Mouse (Mus musculus): ENCODE data around the gene Cx3cr1.

- TF ChIP-seq CTCF (IDR thresholded peaks at IDR 0.05; ENCODE audit: borderline replicate concordance, extremely low read depth, insufficient read depth, insufficient read length): no peak
- TF ChIP-seq POLR2A (IDR thresholded peaks at IDR 0.05; ENCODE audit: borderline replicate concordance, extremely low read depth, insufficient read depth, insufficient read length, poor library complexity, severe bottlenecking): no peak
These were observed 170.2 kb downstream of the Cx3cr1 start for GRCm38 (mm10) chr9:119899446-119899845.

Measured in brain, embryonic 14.5 days (tissue).